Mouse (Mus musculus): ENCODE measurements around the gene Eya2.

Gene Eya2

GRCm38 (mm10) chr2:165653001-165653921, 58.4 kb downstream of the Eya2 start:
- DNase-seq = no peak

- DNase-seq = no peak
These were observed 59.3 kb downstream of the Eya2 start for GRCm38 (mm10) chr2:165654151-165654550.

- no peak for DNase-seq
These were observed 60.1 kb downstream of the Eya2 start for GRCm38 (mm10) chr2:165654696-165655491.

DNA sequence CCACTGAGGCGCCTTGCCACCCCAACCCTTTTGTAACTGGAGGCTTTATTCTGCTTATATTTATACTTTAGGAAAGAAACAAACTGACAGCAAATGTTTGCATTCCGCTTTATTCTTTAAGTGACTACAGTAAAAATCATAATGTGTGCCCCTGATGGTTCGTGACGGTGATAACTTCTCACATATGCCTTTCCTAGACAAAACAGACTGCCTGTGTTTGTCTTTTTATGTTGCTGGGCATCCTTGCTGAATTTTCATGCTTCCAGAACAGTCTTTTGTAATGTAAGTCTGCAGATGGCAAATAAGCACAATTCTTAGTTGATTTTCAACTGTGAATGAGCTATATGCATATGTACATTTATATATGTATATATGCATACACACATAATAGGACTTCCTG, 61.7 kb downstream of the Eya2 start:
- DNase-seq = no peak

GRCm38 (mm10) chr2:165656956-165657355, 62.1 kb downstream of the Eya2 start:
- no peak for DNase-seq

- DNase-seq = no peak
These were observed 64.7 kb downstream of the Eya2 start for GRCm38 (mm10) chr2:165659552-165659951.

- no peak for DNase-seq
These were observed 68.4 kb downstream of the Eya2 start for GRCm38 (mm10) chr2:165663266-165663665.

- DNase-seq = no peak
These were observed 69.8 kb downstream of the Eya2 start for GRCm38 (mm10) chr2:165664648-165665047.

DNA sequence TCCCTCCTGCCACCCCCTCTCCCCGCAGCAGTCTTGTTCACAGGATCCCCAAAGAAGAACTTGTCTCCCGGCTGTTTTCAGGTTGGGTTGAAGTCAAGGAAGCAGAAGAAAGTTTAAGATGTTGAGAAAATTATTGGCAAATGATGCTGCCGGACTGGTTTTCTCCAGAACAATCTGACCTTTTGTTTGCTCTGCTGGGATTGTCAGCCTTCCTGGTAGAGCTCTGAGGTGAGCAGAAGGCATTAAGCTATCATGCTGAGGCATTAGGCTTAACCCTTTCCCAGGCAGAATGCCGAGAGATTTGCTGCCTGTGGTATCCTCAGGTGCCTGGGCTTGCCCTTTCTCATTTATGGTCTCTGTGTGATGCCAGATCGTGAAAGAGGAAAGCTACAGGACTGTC, 70.3 kb downstream of the Eya2 start:
- no peak for DNase-seq

DNA sequence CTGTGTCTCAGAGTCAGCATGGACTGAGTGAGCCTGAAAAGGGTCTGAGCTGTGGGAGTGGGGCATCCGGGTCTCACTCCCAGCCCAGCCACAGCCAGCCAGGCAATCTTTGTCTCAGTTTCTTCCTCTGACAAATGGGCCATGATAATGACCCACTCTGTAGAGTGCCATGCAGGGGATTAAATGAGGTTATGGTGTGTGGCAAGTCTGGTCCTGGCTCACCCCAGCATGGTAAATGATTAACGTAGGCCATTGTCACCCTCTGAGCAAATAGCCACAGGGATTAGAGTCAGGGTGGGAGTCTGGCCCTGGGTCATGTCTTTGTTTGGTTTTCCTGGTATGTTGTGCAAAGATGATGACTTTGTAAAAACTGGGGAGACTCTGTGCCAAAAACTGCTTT, 72.3 kb downstream of the Eya2 start:
- DNase-seq = no peak

DNA sequence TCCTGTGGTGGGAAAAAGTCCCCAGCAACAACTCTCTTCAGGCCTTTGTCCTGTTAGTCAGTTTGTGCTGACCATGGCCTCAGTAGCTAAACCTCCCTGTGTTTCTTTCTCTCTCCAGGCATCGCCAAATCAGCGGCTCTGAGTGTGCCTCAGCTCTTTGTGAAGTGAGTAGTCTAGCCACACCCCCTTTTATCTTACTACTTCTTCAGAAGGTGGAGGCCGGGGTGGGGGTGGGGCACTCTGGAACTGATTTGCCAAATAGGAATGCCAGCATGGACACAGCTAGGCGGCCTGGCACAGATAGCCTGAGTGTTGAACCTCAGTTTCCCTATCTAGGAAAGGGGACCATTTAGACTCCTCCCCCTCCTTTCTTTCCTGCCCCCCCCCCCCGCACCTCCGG, 87.9 kb downstream of the Eya2 start:
- DNase-seq = no peak

- DNase-seq = no peak
These were observed 92.7 kb downstream of the Eya2 start for GRCm38 (mm10) chr2:165687516-165687915.

DNA sequence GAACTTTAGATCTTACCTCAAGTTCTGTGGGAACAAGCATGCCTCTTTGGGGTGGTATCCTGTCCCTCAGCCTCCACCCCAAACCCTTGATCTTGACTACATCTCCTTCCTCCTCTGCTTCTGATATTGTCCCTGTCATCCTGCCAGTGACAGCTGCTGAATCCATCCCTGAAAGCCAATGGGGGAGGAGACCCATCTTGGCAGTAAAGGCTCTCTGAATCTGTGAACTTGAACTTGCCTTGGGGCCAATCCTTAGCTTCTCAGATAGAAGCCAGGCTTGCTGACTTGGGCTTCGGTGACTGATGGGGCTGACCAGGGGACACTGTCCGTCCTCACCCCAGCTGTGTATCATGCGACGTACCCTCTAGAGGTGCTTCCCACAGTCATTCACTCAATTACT, 94.1 kb downstream of the Eya2 start:
- no peak for DNase-seq

DNA sequence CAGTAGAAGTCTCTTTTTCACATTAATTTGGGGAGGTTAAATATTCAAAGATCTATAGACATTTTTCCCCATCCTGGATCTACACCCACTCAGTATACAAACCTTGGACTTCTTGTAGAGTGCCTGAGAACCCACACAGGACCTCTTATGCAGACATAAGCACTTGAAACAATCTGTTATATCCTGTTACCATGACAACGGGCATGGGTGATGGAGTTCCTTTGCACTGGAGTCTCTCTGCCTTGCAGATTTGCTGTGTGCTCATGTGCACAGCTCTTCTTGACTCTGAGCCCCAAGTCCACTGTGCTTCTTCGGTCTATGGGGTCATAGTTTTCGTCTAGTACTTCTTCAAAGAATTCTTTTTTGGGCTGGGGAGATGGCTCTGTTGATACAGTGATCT, 96.2 kb downstream of the Eya2 start:
- DNase-seq = no peak

DNA sequence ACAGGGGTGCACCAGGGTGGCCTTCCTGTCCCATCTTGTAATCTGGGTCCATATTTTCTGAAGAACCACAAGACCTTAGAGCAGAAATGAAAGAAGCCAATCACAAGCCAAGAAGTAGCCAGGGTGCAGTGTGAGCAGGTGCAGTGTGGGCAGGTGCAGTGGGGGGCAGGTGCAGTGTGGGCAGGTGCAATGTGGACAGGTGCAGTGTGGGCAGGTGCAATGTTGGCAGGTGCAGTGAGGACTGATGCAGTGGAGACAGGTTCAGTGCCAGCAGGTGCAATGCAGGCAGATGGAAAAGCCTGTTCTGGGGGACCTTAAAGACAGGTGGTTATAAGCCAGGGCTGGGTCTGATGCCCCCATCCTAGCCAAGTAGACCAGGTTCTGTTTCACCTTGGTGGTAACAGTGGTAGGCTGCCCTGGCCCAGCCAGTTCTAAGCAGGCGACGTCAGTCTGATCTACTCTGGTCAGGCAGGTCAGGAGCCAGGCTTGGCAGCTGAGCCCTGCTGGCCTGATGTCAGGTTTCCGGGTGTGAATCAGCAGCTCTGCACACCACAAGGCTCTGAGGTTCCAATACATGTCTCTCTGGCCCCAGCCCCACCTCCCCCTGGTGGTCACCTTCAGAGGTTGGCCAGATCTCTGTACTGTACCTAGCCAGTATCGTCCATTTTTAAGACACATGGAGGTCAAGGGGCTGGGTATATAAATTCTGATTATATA, 98.3 kb downstream of the Eya2 start:
- no peak for DNase-seq

GRCm38 (mm10) chr2:165694767-165695166, 99.9 kb downstream of the Eya2 start:
- no peak for DNase-seq

DNA sequence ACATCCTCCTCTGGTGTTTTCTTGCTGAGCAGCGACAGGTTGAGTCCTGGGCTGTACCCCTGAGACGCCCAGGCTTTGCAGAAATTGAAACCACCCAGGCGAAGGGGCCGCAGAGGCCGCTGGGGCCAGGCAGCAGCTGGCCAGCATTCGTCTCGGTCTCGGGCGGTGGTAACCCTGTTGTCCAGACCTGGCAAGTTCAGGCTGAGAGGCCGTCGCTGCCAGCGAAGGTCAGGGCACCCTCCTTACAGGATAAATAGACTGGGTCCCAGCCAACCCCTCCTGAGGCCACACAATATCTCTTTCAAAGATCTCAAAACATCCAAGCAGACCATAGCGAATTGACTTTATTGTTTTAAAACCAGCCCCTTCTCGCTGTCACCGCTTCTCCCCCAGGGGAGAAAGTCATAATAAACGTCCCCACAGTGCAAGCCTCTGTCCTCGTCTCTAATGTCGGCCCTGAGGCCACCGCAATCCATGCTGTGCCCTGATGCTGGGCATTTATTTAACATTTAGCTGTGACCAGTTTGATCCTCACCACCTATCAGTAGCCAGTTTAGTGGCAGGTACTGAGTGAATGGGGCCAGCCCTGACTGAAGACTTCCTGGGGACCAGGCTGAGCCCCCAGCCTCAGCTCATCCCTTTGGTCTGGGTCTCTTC, 105.5 kb downstream of the Eya2 start:
- DNase-seq = no peak

DNA sequence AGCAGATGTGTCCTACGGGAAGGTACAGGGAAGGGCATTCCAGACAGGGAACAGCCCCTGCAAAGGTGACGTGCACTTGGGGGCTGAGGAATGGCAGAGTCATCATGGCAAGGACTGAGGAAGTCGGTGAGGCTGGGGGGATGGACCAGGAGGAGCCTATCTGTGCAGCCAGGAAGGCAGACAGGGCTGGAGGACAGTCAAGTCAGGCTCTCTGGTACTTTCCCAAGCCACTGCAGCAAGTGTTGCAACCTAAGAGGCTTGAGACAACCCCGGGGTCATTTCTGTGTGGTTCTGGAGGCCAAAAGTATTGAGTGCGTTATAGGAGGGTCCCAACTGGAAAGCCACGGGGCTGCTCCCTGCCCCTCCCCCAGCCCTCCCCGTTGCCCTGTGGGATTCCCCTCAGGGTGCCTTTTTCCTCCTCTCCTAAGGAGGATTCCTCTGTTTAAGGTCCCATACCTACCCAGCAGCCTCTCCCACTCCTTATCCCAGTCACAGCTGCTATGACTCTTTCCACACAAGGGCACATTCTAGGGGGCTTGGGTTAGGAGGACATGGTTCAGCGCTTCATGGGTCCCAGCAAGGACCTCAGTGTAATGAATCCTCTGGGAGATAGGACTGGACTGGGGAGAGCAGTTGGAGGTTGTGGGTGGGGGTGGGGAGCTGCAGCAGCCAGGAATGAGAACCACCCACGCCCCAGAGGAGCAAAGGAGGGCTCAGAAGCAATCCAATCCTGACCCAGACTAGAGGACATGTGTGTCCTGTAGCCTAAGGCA, 108.4 kb downstream of the Eya2 start:
- no peak for DNase-seq

DNA sequence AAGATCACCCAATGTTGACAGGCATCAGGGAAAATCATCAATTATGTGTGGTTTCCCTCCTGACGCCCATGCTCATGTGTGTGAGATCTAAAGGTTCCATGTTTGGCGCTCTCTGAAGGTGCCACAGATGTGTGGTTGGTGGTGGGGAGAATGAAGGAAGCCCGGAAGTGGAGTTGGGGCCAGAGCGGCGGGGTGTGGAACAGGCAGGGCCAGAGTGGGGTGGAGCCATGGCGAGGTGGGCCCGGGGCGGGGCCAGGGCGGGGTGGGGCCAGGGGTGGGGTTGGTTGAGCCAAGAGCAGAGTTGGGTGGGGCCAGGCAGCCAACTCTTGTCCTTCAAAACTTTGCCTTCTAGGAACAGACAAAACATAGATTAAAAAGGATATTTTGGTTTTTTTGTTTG, 113.4 kb downstream of the Eya2 start:
- no peak for DNase-seq

GRCm38 (mm10) chr2:165716688-165717087, 121.9 kb downstream of the Eya2 start:
- DNase-seq = no peak

- DNase-seq = peak; percentile 17
These were observed 122.6 kb downstream of the Eya2 start for GRCm38 (mm10) chr2:165717182-165718176.

All from right cerebral cortex, adult 18-20 months (tissue).